Mouse (Mus musculus): ENCODE measurements around the gene Crtc2. TPM values are rescaled to one million over a fixed set of nuclear protein-coding genes. Genes with fewer than 3 reads are reported as not detected.

The Crtc2 gene
- polyA plus RNA-seq, 1 experiment from 2014 or later, result 8.9 TPM

- Histone ChIP-seq H3K4me3 (ENCODE audit: low read depth, low read length) (no peak overlapping the region), H3K9ac (ENCODE audit: low read length) (no peak overlapping the region), H3K4me2 (replicated peaks; ENCODE audit: low read depth) (no peak overlapping the region), H3K9me3 (ENCODE audit: control insufficient read depth, low read length) (no peaks in the 10 kb centered on the region), H3K27ac (replicated peaks) (no peak overlapping the region), H3K4me1 (replicated peaks; ENCODE audit: control insufficient read depth, insufficient read depth) (no peaks in the 10 kb centered on the region), H3K36me3 (ENCODE audit: control insufficient read depth, insufficient read depth, low read length) (no peaks in the 10 kb centered on the region; the same call in 1 of the 2 replicates), H3K27me3 (ENCODE audit: control insufficient read depth, insufficient read depth, low read length) (no peaks in the 10 kb centered on the region)
- DNase-seq (ENCODE audit: low spot score), result no peak
- no peak for ATAC-seq (ENCODE audit: low FRiP score, low TSS enrichment)
- no peak for TF ChIP-seq EP300 (optimal IDR thresholded peaks at IDR 0.05)
- TF ChIP-seq CTCF (IDR thresholded peaks at IDR 0.05; ENCODE audit: low read depth), result no peak
- WGBS, result 49% methylated on average over 14 of the region's 16 CpGs
Observed at GRCm38 (mm10) chr3:90276858-90277257, 22.9 kb downstream of the Crtc2 start.

- Histone ChIP-seq H3K36me3 (ENCODE audit: control insufficient read depth, insufficient read depth, low read length) (no peaks in the 10 kb centered on the region; the same call in 1 of the 2 replicates), H3K9ac (ENCODE audit: low read length) (no peak overlapping the region), H3K27me3 (ENCODE audit: control insufficient read depth, insufficient read depth, low read length) (no peaks in the 10 kb centered on the region), H3K9me3 (ENCODE audit: control insufficient read depth, low read length) (no peaks in the 10 kb centered on the region), H3K4me3 (ENCODE audit: low read depth, low read length) (no peak overlapping the region), H3K4me1 (replicated peaks; ENCODE audit: control insufficient read depth, insufficient read depth) (no peaks in the 10 kb centered on the region), H3K4me2 (replicated peaks; ENCODE audit: low read depth) (no peak overlapping the region), H3K27ac (replicated peaks) (no peak overlapping the region)
- TF ChIP-seq EP300 (optimal IDR thresholded peaks at IDR 0.05), result no peak
- 91% methylated on average over 9 of the region's 9 CpGs for WGBS
- no peak for DNase-seq (ENCODE audit: low spot score)
- ATAC-seq (ENCODE audit: low FRiP score, low TSS enrichment), result no peak
Observed at GRCm38 (mm10) chr3:90277793-90278192, 23.8 kb downstream of the Crtc2 start.

GRCm38 (mm10) chr3:90278211-90278610, 24.2 kb downstream of the Crtc2 start:
- H3K27me3 ChIP-seq (ENCODE audit: control insufficient read depth, insufficient read depth, low read length), result no peaks in the 10 kb centered on the region
- 93% methylated on average over 10 of the region's 10 CpGs for whole genome bisulfite sequencing
- no peaks in the 10 kb centered on the region for H3K9me3 ChIP-seq (ENCODE audit: control insufficient read depth, low read length)
- H3K27ac ChIP-seq (replicated peaks), result no peak overlapping the region
- ATAC-seq (ENCODE audit: low FRiP score, low TSS enrichment) (no peak), DNase-seq (ENCODE audit: low spot score) (no peak)
- no peak overlapping the region for H3K9ac ChIP-seq (ENCODE audit: low read length)
- no peak for TF ChIP-seq CTCF (IDR thresholded peaks at IDR 0.05; ENCODE audit: low read depth)
- no peak for TF ChIP-seq EP300 (optimal IDR thresholded peaks at IDR 0.05)
- no peaks in the 10 kb centered on the region; the same call in 1 of the 2 replicates for H3K36me3 ChIP-seq (ENCODE audit: control insufficient read depth, insufficient read depth, low read length)
- H3K4me1 ChIP-seq (replicated peaks; ENCODE audit: control insufficient read depth, insufficient read depth), result no peaks in the 10 kb centered on the region
- no peak overlapping the region for H3K4me3 ChIP-seq (ENCODE audit: low read depth, low read length)
- no peak overlapping the region for H3K4me2 ChIP-seq (replicated peaks; ENCODE audit: low read depth)

GRCm38 (mm10) chr3:90279216-90279615, 25.3 kb downstream of the Crtc2 start:
- H3K9me3 ChIP-seq (ENCODE audit: control insufficient read depth, low read length), result no peaks in the 10 kb centered on the region
- DNase-seq (ENCODE audit: low spot score) (no peak), ATAC-seq (ENCODE audit: low FRiP score, low TSS enrichment) (no peak)
- no peaks in the 10 kb centered on the region for H3K4me1 ChIP-seq (replicated peaks; ENCODE audit: control insufficient read depth, insufficient read depth)
- H3K4me3 ChIP-seq (ENCODE audit: low read depth, low read length), result no peak overlapping the region
- H3K27me3 ChIP-seq (ENCODE audit: control insufficient read depth, insufficient read depth, low read length), result no peaks in the 10 kb centered on the region
- TF ChIP-seq CTCF (IDR thresholded peaks at IDR 0.05; ENCODE audit: low read depth) (no peak), EP300 (optimal IDR thresholded peaks at IDR 0.05) (no peak)
- no peaks in the 10 kb centered on the region; the same call in 1 of the 2 replicates for H3K36me3 ChIP-seq (ENCODE audit: control insufficient read depth, insufficient read depth, low read length)
- H3K4me2 ChIP-seq (replicated peaks; ENCODE audit: low read depth), result no peak overlapping the region
- H3K9ac ChIP-seq (ENCODE audit: low read length), result no peak overlapping the region
- WGBS, result 96% methylated on average over 9 of the region's 9 CpGs
- no peak overlapping the region for H3K27ac ChIP-seq (replicated peaks)

- DNase-seq (ENCODE audit: low spot score), result no peak
- H3K9me3 ChIP-seq (ENCODE audit: control insufficient read depth, low read length), result no peaks in the 10 kb centered on the region
- 94% methylated on average over 7 of the region's 7 CpGs for WGBS
- H3K27me3 ChIP-seq (ENCODE audit: control insufficient read depth, insufficient read depth, low read length), result no peaks in the 10 kb centered on the region
- no peaks in the 10 kb centered on the region; the same call in 1 of the 2 replicates for H3K36me3 ChIP-seq (ENCODE audit: control insufficient read depth, insufficient read depth, low read length)
- no peak overlapping the region for H3K4me3 ChIP-seq (ENCODE audit: low read depth, low read length)
- TF ChIP-seq EP300 (optimal IDR thresholded peaks at IDR 0.05) (no peak), CTCF (IDR thresholded peaks at IDR 0.05; ENCODE audit: low read depth) (no peak)
- no peak for ATAC-seq (ENCODE audit: low FRiP score, low TSS enrichment)
- H3K4me2 ChIP-seq (replicated peaks; ENCODE audit: low read depth), result no peak overlapping the region
- H3K27ac ChIP-seq (replicated peaks), result no peak overlapping the region
- H3K9ac ChIP-seq (ENCODE audit: low read length), result no peak overlapping the region
- H3K4me1 ChIP-seq (replicated peaks; ENCODE audit: control insufficient read depth, insufficient read depth), result no peaks in the 10 kb centered on the region
Observed at GRCm38 (mm10) chr3:90279743-90280142, 25.8 kb downstream of the Crtc2 start.

GRCm38 (mm10) chr3:90280708-90281107, 26.7 kb downstream of the Crtc2 start:
- TF ChIP-seq EP300 (optimal IDR thresholded peaks at IDR 0.05) (no peak), CTCF (IDR thresholded peaks at IDR 0.05; ENCODE audit: low read depth) (no peak)
- no peaks in the 10 kb centered on the region for H3K4me1 ChIP-seq (replicated peaks; ENCODE audit: control insufficient read depth, insufficient read depth)
- no peak overlapping the region for H3K4me2 ChIP-seq (replicated peaks; ENCODE audit: low read depth)
- H3K9me3 ChIP-seq (ENCODE audit: control insufficient read depth, low read length), result no peaks in the 10 kb centered on the region
- DNase-seq (ENCODE audit: low spot score) (no peak), ATAC-seq (ENCODE audit: low FRiP score, low TSS enrichment) (no peak)
- H3K4me3 ChIP-seq (ENCODE audit: low read depth, low read length), result no peak overlapping the region
- 89% methylated on average over 9 of the region's 9 CpGs for WGBS
- no peak overlapping the region for H3K27ac ChIP-seq (replicated peaks)
- no peaks in the 10 kb centered on the region; the same call in 1 of the 2 replicates for H3K36me3 ChIP-seq (ENCODE audit: control insufficient read depth, insufficient read depth, low read length)
- H3K27me3 ChIP-seq (ENCODE audit: control insufficient read depth, insufficient read depth, low read length), result no peaks in the 10 kb centered on the region
- no peak overlapping the region for H3K9ac ChIP-seq (ENCODE audit: low read length)
